Mouse (Mus musculus) urinary bladder, adult 2 months (tissue): Measurements from ENCODE around the gene Rere. TPM values are rescaled to one million over a fixed set of nuclear protein-coding genes. Genes with fewer than 3 reads are reported as not detected.
"Not testable (repeated sequence)": the region's sequence is repeated elsewhere in the genome, so short reads cannot be mapped to it uniquely, and the experiment has no call there.

Source experiments
- DNase-seq: peaks from one replicate; pipeline ENCODE4 v3.0.0; 2022; ENCODE audit warnings: low spot score
- polyA plus RNA-seq: library from polyadenylated mRNA; depleted of rRNA; stranded (reverse); fragments of >200 nt; gene quantifications from 2 replicates; pipeline ENCODE4 v1.2.3, GENCODE M21; 2012

Rere gene
- polyA plus RNA-seq, 1 experiment: 30.0 TPM

DNA sequence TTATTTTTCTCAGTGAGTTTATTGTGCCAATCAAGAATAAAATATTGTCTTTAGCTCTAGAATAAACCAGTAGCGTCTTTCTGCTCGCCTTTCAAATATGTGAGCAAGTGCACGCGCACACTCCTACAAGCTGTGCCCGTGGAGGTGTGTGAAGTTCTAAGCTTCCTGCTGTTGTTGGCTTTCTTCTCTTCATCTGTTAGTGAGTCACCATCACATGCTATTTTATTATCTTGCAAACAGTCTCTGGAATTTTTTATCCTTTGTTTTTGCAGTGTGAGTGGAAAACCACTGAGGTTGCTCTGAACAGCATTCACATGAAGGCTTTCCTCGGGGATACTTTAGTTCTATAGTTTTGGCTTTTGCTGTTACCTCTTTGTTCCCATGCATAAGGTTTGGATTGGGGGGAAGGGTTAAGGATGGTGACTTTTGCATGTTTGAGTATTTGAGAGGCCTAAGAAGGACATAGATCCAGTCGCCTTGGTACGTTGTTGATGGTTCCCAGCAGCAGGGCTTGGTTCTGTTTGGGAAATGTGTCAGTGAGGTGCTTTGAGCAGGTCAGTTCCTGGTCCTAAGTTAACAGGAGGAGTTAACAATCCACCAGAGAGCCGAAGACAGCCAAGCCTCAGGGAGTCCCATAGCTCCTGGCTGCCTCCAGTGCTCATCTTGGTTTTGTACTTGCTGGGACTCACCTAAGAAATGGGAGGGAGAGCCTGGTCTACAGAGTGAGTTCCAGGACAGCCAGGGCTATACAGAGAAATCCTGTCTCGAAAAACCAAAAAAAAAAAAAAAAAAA, 300.7 kb downstream of the Rere start:
- DNase-seq: no peak

DNA sequence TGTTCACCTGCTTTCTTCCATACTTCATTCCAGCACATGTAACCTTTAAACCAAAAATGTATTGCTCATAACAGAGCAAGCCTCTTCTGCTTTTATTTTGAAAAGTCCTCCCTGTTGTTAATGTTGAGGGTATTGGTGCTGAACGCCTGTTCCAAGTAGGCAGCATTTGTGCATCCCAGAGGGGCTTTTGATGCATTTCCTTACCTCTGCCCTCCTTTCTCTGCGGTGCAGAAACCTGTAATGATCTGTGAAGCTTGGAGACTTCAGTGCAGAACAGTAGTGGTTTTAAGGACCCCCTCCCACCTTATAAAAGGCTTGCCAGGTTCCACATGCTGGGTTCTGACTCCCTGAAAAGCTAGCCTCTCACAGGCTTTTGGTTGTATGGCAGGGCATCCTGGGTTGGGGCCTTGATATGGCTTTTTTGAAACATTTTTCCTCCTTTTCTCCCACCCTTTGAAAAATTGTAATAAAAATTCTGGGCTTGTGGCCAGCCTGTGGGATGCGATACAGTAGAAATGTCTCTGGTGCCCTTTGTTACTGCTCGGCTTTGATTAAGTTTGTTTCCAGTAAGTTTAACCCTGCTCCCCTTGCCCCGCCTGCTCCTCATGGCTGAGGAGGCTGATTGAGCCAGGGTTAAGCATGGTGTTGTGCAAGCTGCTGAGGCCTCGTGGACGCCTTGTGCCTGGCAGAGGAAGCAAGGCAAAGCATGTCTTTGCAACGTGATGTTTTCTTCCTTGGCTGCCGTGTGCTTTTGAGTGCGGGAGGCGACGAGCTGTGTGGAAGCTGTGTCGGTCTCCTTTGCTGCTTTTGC, 301.7 kb downstream of the Rere start:
- DNase-seq: no peak

- DNase-seq: no peak
These were observed 302.3 kb downstream of the Rere start for GRCm38 (mm10) chr4:150583777-150584135.

DNA sequence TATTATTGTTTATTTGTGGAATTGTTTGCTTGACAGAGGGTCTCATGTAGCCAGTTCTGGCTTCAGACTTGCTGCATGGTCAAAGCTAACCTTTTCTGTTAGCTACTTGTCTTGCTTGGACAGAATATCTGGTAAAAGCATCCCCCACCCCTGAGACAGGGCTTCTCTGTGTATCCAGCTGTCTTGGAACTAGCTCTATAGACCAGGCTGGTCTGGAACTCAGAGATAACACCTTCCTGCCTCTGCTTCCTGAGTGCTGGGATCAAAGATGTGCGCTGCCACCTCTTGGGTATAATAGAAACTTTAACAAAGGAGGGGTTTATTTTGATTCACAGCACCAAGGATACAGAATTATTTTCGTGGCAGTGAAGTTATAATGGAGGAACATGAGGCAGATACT, 304.4 kb downstream of the Rere start:
- no peak for DNase-seq

DNA sequence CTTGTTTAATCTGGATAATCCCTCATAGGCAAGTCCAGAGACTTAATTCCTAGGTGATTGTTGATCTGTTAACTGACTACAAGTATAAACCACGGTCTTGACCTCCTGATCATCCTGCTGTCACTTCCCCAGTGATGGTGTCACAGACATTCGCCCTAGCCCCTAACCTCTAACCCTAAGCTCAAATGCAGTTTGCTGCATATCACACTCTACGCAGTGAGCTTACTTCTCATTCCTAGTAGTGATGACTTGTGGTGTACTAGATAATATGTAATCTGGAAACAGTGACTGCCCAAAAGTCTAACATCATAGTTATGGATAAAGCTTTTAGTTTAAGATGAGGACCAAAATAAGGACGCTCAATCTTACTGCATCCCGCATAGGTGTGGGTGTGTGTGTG, 304.8 kb downstream of the Rere start:
- no peak for DNase-seq

DNA sequence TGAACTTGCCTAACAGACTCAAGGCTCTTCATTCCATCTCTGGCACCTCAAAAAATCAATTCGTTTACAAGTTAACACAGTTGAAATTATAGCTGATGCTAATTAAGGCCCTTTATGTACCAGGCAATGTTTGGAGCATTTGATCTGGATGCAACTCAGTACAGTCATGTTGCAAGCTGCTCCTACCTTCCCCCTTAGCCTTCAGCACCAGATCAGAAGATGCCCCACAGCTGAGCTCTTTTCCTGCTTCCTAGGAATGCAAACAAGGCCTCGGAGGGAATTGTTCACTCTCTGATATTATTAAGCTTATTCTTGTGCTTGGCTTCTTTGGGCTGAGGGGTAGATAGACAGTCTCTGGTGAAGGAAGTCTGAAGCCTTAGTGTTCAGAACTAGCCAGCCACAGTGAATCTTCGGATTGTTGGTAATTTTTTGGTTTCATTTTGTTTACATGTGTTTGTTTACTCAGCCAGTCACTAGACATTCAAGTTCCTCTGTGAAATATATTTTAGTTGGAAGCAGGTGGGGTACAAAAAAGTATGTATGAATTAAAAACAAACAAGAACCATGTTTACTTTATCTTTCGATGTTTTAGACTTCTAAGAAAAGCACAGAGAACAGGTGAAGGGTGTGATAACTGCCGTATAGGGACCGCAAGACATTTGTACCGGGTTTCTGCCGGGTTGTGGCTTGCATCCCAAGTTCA, 306.3 kb downstream of the Rere start:
- no peak for DNase-seq

DNA sequence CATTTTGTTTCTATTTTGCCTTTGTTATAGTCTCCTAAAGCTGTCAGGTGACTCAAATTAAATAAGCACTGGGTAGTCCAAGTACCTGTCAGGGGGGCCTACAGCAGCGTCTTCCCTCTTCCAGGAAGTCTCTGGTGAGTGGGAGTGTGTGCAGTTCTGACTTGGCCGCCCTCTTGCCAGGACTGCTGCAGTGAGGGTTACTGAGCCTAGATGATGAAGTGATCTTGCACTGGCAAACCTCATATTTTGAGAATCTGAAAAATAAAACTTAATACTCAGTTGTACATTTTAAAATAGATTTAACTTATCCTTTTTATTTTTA, 306.8 kb downstream of the Rere start:
- no peak for DNase-seq

GRCm38 (mm10) chr4:150590621-150591282, 309.3 kb downstream of the Rere start:
- DNase-seq: no peak

DNA sequence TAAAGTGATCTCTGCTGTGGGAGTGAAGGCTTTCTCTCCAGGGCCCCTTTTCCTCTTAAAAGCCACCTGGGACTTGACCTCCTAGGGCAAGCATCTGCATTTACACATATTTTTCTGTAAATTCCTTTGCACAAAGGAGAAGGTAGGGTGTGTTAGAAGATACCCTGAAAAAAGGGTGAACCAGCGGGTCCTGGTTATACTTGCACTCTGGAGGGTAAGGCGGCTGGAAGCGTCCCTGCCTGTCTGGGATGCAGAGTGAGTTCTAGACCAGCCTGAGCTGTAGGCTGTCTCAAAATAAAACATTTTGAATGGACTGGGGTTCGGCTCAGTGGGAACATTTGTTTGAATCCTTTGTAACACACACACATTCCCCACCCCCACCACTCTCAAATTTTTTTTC, 310.2 kb downstream of the Rere start:
- no peak for DNase-seq

DNA sequence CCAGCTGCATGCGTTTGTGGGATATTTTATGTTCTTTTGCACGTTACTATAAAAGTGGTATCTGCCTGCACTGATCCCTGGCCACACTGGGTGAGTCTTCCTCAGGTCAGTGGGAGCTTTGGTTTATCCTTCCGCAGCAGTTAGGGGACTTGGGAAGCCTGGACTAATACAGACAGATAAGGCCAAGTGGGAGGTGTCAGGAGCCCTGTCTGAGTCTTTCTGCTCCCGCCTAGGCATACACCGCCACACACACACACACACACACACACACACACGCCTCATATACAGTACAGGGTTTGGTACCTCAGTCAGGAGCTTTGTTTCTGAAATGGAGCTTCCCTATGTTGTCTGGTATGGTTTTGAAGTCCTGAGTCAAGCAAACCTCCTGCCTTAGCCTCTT, 310.6 kb downstream of the Rere start:
- DNase-seq: no peak

- DNase-seq: no peak
These were observed 312.2 kb downstream of the Rere start for GRCm38 (mm10) chr4:150593473-150594217.

- no peak for DNase-seq
These were observed 312.9 kb downstream of the Rere start for GRCm38 (mm10) chr4:150594298-150594829.

DNA sequence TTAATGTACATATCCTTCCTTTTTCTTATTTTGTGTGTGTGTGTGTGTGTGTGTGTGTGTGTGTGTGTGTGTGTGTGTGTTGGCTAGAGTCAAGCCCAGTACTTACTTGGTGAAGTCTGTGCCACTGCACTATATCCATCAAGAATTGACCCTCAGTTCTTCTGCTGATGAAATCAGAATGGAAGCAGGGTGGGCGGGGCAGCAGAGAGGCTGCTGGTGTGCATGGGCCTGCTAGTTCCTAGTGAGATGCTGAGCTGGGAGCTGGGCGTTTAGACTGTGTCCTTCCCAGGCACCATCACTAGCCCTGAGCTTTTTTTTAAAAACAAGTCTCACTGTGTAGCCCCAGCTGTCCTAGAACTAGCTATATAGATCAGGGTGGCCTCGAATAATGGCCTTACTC, 313.6 kb downstream of the Rere start:
- DNase-seq: no peak

DNA sequence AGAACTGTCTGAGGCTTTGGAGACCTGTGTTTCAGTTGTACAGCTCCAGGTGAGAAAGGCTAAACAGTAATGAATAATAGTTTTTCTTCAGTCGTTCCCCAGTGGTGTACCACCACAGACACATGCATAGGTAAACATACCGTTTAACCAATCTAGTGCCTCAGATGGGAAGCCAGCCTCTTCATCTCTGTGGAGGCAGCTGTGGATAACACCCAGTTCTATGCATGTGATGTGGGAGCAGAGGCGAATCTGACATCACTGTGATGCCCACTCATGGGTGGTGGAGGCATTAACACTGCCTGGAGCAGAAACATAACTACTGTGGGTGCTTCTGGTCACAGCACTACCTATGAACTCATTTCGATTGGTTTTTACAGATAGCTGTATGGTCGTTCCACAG, 314.5 kb downstream of the Rere start:
- no peak for DNase-seq

GRCm38 (mm10) chr4:150598686-150599085, 317.2 kb downstream of the Rere start:
- DNase-seq: no peak

DNA sequence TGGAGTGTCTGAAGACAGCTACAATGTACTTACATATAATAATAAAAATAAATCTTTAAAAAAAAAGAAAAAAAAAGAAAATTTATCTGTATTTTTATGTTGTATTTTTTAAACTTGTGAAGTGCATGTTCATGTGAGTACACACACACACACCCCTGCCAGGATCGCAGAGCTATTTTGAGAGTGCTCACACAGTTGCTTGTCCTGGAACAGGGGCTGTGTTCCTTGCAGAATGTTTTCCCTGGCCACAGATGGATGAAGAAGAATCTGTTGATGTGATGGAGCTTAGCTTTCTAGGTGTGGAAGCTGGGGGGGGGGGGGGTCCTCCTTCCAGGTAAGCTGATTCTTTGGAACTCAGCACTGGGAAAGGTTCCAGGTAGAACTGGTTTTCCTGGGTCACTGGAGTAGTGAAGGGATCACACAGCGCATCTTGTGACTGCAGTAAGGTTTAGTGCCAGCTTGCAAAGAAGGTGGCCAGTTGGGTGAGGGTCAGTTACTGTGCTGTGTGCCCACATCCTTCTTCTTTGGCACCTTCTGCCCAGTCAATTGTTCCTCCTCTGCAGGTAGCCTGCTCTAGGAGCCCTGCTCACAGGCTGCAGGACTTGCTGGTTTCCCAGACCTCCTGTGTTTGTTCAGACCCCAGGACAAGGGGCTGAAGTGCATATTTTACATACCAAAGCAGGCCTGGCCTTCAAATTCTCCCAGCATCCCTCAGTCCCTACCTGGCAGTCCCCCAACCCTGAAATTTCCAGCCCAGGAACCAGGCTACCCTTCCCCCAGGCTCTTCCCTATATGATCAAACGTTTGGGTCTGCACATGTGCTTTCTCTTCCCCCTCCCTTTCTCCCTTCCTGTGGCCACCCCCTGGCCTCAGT, 317.9 kb downstream of the Rere start:
- no peak for DNase-seq

- not testable (repeated sequence) for DNase-seq
These were observed 319.1 kb downstream of the Rere start for GRCm38 (mm10) chr4:150600503-150600902.

DNA sequence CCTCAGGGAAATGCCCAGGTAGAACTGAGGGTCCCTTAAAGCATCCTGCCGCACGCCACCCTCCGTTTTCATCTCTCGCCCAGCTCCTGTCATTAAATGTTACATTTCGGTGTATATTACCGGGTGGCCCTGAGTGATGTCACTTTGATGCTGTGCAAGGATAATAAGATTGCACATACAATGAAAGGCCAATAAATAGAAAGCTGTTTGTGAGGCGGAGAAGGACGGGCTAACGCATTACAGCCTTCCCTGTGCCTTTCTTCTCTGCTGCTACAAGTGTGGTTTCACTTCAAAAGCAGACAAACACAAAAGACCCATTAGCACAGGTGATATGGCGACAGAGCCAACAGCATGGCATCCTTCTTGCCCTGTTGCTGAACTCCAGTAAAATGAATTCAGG, 320.0 kb downstream of the Rere start:
- no peak for DNase-seq

DNA sequence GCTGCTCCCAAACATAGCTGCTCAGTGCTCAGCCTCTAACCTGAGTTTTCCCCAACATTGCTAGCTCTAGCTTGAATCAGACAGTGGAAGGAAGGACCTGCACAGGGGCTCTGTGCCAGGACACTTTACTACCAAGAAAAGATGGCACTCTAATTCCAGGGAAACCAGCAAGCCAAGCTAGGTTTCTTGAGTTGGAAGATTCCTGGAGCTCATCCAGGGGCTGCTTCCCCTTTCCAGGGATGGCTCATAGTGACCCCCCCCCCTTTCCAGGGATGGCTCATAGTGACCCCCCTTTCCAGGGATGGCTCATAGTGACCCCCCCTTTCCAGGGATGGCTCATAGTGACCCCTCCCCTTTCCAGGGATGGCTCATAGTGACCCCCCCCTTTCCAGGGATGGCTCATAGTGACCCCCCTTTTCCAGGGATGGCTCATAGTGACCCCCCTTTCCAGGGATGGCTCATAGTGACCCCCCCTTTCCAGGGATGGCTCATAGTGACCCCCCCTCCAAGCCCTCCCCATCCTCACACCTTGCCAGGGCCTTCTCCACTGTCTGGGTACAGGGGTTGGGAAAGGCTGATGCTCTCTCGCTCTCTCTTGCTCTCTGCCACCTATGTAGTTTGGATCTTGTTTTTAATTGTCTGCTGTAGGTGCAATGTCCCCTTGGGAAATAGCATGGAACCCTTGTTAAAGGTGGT, 322.1 kb downstream of the Rere start:
- DNase-seq: no peak

DNA sequence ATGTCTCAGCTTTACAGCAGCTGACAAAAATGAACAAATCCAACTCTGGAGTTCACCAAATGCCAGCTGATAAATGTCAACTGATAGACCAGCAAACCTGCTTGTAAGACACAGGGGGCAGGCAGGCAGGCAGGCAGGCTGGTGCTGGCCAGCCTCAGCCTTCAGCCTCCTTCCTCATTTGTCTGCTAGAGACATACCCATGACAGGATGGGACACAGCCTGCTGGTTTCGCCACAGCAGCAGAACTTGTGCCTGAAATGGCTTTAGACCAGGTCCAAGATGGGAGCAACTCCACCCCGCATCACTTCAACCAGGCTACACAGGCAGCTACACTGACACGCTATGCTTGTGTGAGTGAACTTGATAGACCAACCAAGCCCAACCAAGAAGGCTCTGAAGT, 324.4 kb downstream of the Rere start:
- DNase-seq: no peak
